21 mouse cellular contexts compared by ENCODE assay signal in the genomic region with DNA sequence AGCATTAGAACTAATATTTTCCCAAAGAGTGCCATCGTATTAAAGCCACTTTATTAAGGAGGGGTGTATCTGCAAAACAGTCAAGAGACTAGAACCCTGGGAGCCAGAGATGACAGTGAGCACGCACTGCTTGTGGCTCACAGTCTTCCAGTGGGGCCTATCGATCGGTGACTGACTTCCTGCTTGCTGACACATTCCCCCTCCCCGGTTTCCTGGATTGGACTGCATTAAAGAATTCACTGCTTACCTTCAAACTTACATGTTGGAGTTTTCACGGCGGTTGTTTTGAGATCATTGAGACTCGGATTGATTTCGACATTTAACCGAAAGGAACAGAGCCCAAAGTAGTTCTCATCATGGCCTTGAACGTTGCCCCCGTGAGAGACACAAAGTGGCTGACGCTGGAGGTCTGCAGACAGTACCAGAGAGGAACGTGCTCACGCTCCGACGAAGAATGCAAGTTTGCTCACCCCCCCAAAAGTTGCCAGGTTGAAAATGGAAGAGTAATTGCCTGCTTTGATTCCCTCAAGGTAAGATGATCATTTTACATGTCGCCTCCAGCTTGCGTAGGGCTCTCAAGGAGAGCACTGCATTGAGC. TPM values are rescaled to one million over a fixed set of nuclear protein-coding genes. Genes with fewer than 3 reads are reported as not detected.
DNase-seq lines count a peak whose midpoint lies in the region; ATAC-seq lines count a peak whose summit lies in the region.
"Had no signal": no experiment of that assay in that cellular context is flagged by ENCODE, and none has a peak within 500 bp of the region (broad histone marks: within the 10 kb centered on the region; RNA-seq: fewer than 3 reads in every experiment).

No protein-coding gene starts in this region.

- H3K27ac ChIP-seq in limb, embryonic 15.5 days = 0 out of 2 replicates have a peak overlapping the region, but pooled peaks have one; percentile 19
- H3K27ac ChIP-seq: embryonic facial prominence, embryonic 12.5 days; forebrain, embryonic 10.5 days; heart, adult 2 months; hindbrain, embryonic 14.5 days; intestine, embryonic 15.5 days; kidney, postnatal 0 days; limb, embryonic 13.5 days had no signal

- H3K27me3 ChIP-seq in megakaryocyte, embryonic 14.5 days (replicated peaks) = no peaks in the 10 kb centered on the region
- no peaks in the 10 kb centered on the region for H3K27me3 ChIP-seq in limb, embryonic 15.5 days
- H3K27me3 ChIP-seq: embryonic facial prominence, embryonic 12.5 days; intestine, embryonic 15.5 days; limb, embryonic 13.5 days; Patski had no signal

- H3K9ac ChIP-seq in limb, embryonic 15.5 days = no peak overlapping the region
- H3K9ac ChIP-seq: embryonic facial prominence, embryonic 12.5 days; hindbrain, embryonic 14.5 days; intestine, embryonic 15.5 days; limb, embryonic 13.5 days had no signal

- no peak for ATAC-seq in megakaryocyte, adult 5-6 weeks (ENCODE audit: poor library complexity, severe bottlenecking)
- ATAC-seq in limb, embryonic 15.5 days (ENCODE audit: insufficient number of reproducible peaks, low FRiP score, low TSS enrichment, low read depth) = no peak
- ATAC-seq: intestine, embryonic 15.5 days; midbrain, embryonic 16.5 days; Patski had no signal

- WGBS in limb, embryonic 15.5 days = 80% methylated on average over 19 of the region's 19 CpGs

- H3K9me3 ChIP-seq in megakaryocyte, embryonic 14.5 days = no peaks in the 10 kb centered on the region
- H3K9me3 ChIP-seq in limb, embryonic 15.5 days = no peaks in the 10 kb centered on the region
- H3K9me3 ChIP-seq: embryonic facial prominence, embryonic 12.5 days; forebrain, embryonic 10.5 days; intestine, embryonic 15.5 days; limb, embryonic 13.5 days had no signal

- H3K4me3 ChIP-seq in megakaryocyte, embryonic 14.5 days (replicated peaks) = peak overlapping the region; percentile 64
- no peak overlapping the region for H3K4me3 ChIP-seq in limb, embryonic 15.5 days
- H3K4me3 ChIP-seq: embryonic facial prominence, embryonic 12.5 days; forebrain, embryonic 10.5 days; heart, adult 2 months; intestine, embryonic 15.5 days; limb, embryonic 13.5 days had no signal

- H3K4me1 ChIP-seq in megakaryocyte, embryonic 14.5 days = peaks cover 96% of the 10 kb centered on the region
- peaks cover 18% of the 10 kb centered on the region; the same call in 1 of the 2 replicates for H3K4me1 ChIP-seq in limb, embryonic 15.5 days
- H3K4me1 ChIP-seq: forebrain, embryonic 10.5 days had no signal

- peaks cover 91% of the 10 kb centered on the region for H3K36me3 ChIP-seq in megakaryocyte, embryonic 14.5 days (replicated peaks; ENCODE audit: low read length)
- peaks cover 14% of the 10 kb centered on the region; the same call in 1 of the 2 replicates for H3K36me3 ChIP-seq in limb, embryonic 15.5 days

- DNase-seq in adrenal gland, adult 2 months = peak; percentile 50
- DNase-seq in adrenal gland, postnatal 10 days = no peak
- no peak for DNase-seq in ovary, postnatal 14 days (ENCODE audit: low spot score)
- DNase-seq in testis, postnatal 14 days (ENCODE audit: low spot score) = no peak
- DNase-seq: cerebellum, adult 11-12 months; cerebellum, postnatal 25 days; heart, adult 2 months; heart, postnatal 14 days; right cerebral cortex, postnatal 14 days; thymus, postnatal 25 days had no signal

- no peak overlapping the region for H3K4me2 ChIP-seq in limb, embryonic 15.5 days
- H3K4me2 ChIP-seq: embryonic facial prominence, embryonic 12.5 days; hindbrain, embryonic 14.5 days; intestine, embryonic 15.5 days; limb, embryonic 13.5 days had no signal

RNA-seq across cellular contexts. Expression of a gene that starts 49.5 kb away (rescaled TPM):
- total RNA-seq in adrenal gland, adult 2 months (2021) = 100 to 1,000 TPM; 219 to 232 TPM
- polyA plus RNA-seq in adrenal gland, adult 2 months (2012; rRNA removed) = 68.6 and 109 TPM in 2 replicates
- 100 to 1,000 TPM; 182 to 201 TPM for total RNA-seq in adrenal gland, postnatal 10 days (2021)
- 43.0 and 66.7 TPM in 2 replicates for polyA plus RNA-seq in megakaryocyte, embryonic 14.5 days (2012; ENCODE audit: insufficient read depth, low replicate concordance)
- total RNA-seq in megakaryocyte, adult 5-6 weeks (2015) = 113 and 132 TPM in 2 replicates
- 94.7 and 111 TPM in 2 replicates for total RNA-seq in megakaryocyte, adult 5-6 weeks (2017)
- polyA plus RNA-seq in limb, embryonic 15.5 days (2015; fragmentation: Nextera tagmentation; extraction: Ambion mirVana) = 163 and 180 TPM in 2 replicates
